Mouse (Mus musculus) forebrain, embryonic 12.5 days (tissue): Measurements from ENCODE around the gene Miox. TPM values are rescaled to one million over a fixed set of nuclear protein-coding genes. Genes with fewer than 3 reads are reported as not detected.

Source experiments
- ATAC-seq: fragments of 200-750 bp; cut with Nextera tagmentation; 2 replicates; pipeline ENCODE4 v1.8.0; 2017; ENCODE audit warnings: moderate TSS enrichment; ENCODE audit not compliant: low FRiP score
- H3K27ac ChIP-seq: fragments of 300-500 bp; sonication (generic); 2 replicates; pipeline ENCODE4 v1.5.1; 2016; ENCODE audit warnings: mild to moderate bottlenecking
- H3K27me3 ChIP-seq: fragments of 300-500 bp; sonication (generic); 2 replicates; pipeline ENCODE4 v1.6.1; 2016; ENCODE audit warnings: mild to moderate bottlenecking
- H3K36me3 ChIP-seq: fragments of 300-500 bp; sonication (generic); replicated peaks from 2 replicates; pipeline ENCODE4 v1.6.1; 2016; ENCODE audit warnings: mild to moderate bottlenecking
- H3K4me1 ChIP-seq: fragments of 300-500 bp; sonication (generic); 2 replicates; pipeline ENCODE4 v1.6.1; 2016
- H3K4me2 ChIP-seq: fragments of 300-500 bp; sonication (generic); 2 replicates; pipeline ENCODE4 v1.6.1; 2016; ENCODE audit warnings: mild to moderate bottlenecking, moderate library complexity
- H3K4me3 ChIP-seq: fragments of 300-500 bp; sonication (generic); replicated peaks from 2 replicates; pipeline ENCODE4 v1.5.1; 2016; ENCODE audit warnings: mild to moderate bottlenecking
- H3K9ac ChIP-seq: fragments of 300-500 bp; sonication (generic); 2 replicates; pipeline ENCODE4 v1.6.1; 2016; ENCODE audit warnings: mild to moderate bottlenecking
- H3K9me3 ChIP-seq: fragments of 300-500 bp; sonication (generic); 2 replicates; pipeline ENCODE4 v1.6.1; 2016
- WGBS: fragments of 180-500 bp; shearing (Covaris S2); methylation state at CpG from one replicate; pipeline ENCODE4 v1.1.7; 2016; 5-methylcytosine and 5-hydroxymethylcytosine counted together
- polyA plus RNA-seq: library from polyadenylated mRNA; unstranded; fragments of >200 nt; fragmentation: Nextera tagmentation; extraction: Ambion mirVana; gene quantifications from 2 replicates; pipeline ENCODE4 v1.2.1, GENCODE M21; 2016

The Miox gene
- polyA plus RNA-seq, 1 experiment from 2014 or later, result not detected

DNA sequence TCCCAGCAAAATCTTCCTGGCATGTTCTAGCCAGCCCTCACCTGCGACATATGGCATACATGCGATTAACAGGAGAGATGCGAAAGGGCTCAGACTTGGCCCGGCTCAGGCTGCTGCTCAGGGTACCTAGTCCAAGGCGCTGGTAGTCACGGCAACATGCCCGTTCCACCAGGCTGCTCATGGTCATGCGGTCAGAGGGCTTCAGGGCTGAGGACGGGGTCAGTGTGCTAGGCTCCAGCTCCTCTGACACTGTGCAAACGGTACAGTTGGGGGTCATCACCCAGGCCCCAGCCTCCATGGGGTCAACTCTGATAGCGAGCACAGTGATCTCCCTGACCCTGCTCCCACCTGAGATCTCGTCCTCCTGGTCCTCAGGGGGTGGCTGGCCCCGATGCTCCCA is 34.0 kb upstream of the Miox start:
- no peaks in the 10 kb centered on the region for H3K9me3 ChIP-seq
- H3K4me3 ChIP-seq, result no peak overlapping the region
- no peak for ATAC-seq
- H3K27ac ChIP-seq, result no peak overlapping the region
- peaks cover 93% of the 10 kb centered on the region for H3K36me3 ChIP-seq
- no peak overlapping the region for H3K9ac ChIP-seq
- H3K27me3 ChIP-seq, result no peaks in the 10 kb centered on the region
- 92% methylated on average over 13 of the region's 13 CpGs for WGBS
- H3K4me1 ChIP-seq, result no peaks in the 10 kb centered on the region
- no peak overlapping the region for H3K4me2 ChIP-seq

DNA sequence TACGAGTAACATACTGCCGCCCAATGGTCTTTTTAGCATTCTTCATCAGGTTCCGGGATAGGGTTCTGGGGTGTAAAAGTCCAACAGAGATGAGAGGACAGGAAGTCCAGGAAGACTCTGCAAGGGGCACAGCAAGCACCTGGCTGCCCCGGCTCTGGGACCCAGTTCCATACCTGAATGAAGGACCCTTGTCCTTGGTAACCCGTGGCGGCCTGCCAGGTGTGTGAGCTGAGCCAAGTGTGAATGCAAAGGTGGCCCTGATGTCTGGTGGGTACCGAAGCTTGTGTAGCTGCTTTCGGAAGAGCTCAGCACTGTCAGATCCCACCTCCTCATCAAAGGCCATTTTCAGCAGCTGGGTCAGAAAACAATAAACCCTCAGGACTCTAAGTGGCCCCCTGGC is 33.6 kb upstream of the Miox start:
- H3K27me3 ChIP-seq, result no peaks in the 10 kb centered on the region
- no peaks in the 10 kb centered on the region for H3K4me1 ChIP-seq
- ATAC-seq, result no peak
- H3K4me2 ChIP-seq, result no peak overlapping the region
- H3K4me3 ChIP-seq, result no peak overlapping the region
- no peaks in the 10 kb centered on the region for H3K9me3 ChIP-seq
- peaks cover 93% of the 10 kb centered on the region for H3K36me3 ChIP-seq
- H3K27ac ChIP-seq, result no peak overlapping the region
- 96% methylated on average over 8 of the region's 8 CpGs for WGBS
- H3K9ac ChIP-seq, result no peak overlapping the region

- H3K27me3 ChIP-seq, result no peaks in the 10 kb centered on the region
- no peak for ATAC-seq
These were observed 28.2 kb upstream of the Miox start for GRCm38 (mm10) chr15:89305966-89306365.

DNA sequence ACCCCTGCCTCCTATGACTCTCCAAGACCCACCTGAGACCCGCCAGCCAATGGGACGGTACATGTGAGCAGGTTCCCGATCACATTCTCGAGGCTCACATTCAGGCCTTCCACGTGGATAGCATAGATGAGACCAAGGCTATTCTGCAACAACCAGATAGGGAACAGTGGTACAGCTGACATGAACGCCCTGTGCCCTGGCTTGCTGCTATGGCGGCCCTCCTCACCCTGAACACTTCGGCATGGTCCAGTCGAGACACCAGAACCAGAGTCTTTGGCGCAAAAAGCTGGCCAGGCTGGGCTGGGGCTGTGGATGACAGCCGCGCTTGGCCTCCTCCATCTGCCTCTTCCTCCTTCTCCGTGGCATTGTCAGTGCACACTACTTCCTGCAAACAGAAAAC is 26.7 kb upstream of the Miox start:
- no peak overlapping the region for H3K27ac ChIP-seq
- H3K9ac ChIP-seq, result no peak overlapping the region
- ATAC-seq, result no peak
- no peaks in the 10 kb centered on the region for H3K9me3 ChIP-seq
- H3K27me3 ChIP-seq, result no peaks in the 10 kb centered on the region
- WGBS, result 87% methylated on average over 13 of the region's 13 CpGs
- H3K4me1 ChIP-seq, result peaks cover 11% of the 10 kb centered on the region; the same call in 1 of the 2 replicates
- peaks cover 53% of the 10 kb centered on the region for H3K36me3 ChIP-seq
- H3K4me2 ChIP-seq, result no peak overlapping the region
- H3K4me3 ChIP-seq, result no peak overlapping the region

More at GRCm38 (mm10) chr15:89305966-89306365, 28.2 kb upstream of the Miox start:
- 71% methylated on average over 1 of the region's 1 CpGs for WGBS
- H3K9me3 ChIP-seq, result no peaks in the 10 kb centered on the region
- no peak overlapping the region for H3K4me3 ChIP-seq
- peaks cover 68% of the 10 kb centered on the region for H3K36me3 ChIP-seq
- H3K27ac ChIP-seq, result no peak overlapping the region
- 0 out of 2 replicates have a peak, but pooled peaks cover 8% of the 10 kb centered on the region for H3K4me1 ChIP-seq
- H3K4me2 ChIP-seq, result no peak overlapping the region
- no peak overlapping the region for H3K9ac ChIP-seq

DNA sequence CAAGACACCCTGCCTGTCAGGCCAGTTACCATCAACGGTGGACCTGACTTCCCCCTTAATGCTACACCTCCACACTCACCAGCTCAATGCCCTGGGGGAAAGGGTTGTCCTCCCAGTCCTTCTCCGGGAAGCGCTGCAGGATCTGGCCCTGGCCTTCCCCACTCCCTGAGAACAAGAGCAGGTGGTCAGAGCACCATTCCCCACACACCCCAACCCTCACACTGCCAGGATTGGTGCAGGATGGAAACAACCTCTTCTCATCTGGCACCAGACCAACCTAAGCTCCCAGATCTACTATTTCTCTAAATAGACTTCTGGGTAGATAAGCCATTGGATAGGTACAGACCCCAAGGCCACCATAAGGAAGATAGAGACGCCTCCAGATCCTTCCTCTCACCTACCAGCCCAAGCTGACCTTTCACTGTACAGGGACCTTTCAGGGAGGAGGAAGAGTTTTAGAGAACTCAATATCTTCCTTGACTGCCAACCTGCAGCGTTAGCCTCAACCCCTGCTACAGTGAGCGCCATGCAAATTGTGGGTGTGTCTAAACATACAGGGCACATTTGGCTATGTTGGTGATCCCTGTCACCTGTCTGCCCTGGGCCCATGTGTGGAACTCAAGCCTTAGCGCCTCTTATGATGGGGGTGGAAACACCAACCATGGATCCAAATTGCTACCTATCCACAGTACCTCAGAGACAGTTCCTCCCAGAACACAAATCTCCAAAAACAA is 25.6 kb upstream of the Miox start:
- Histone ChIP-seq H3K4me2 (no peak overlapping the region), H3K36me3 (peaks cover 42% of the 10 kb centered on the region), H3K9ac (no peak overlapping the region), H3K9me3 (no peaks in the 10 kb centered on the region), H3K27me3 (no peaks in the 10 kb centered on the region), H3K4me3 (no peak overlapping the region), H3K4me1 (peaks cover 22% of the 10 kb centered on the region), H3K27ac (no peak overlapping the region)
- 90% methylated on average over 7 of the region's 7 CpGs for WGBS
- no peak for ATAC-seq

DNA sequence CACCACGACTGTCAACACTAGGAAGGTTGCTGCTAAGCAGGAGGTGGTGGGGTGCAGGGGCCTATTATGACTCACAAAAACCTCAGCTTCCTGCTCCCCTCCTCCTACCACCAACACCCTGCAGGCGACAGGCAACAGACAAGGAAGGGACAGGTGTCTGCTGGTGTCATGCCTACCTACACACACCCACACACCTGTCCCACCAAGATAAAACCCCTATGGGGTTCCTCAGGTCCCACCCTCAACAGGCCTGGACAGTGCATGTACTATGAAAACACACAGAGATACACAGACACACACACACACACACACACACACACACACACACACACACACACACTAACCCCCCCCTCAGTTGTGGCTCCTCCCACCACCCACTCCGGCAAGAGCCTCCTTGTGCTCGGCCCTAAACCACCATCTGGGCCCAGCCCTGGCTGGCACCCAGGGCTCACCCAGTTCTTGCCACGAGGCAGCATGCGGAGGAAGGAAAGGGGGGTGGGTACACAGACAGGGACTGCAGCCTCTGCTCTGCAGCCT is 24.2 kb upstream of the Miox start:
- no peak overlapping the region for H3K9ac ChIP-seq
- no peak overlapping the region for H3K4me2 ChIP-seq
- no peak overlapping the region for H3K4me3 ChIP-seq
- H3K36me3 ChIP-seq, result peaks cover 28% of the 10 kb centered on the region
- H3K9me3 ChIP-seq, result no peaks in the 10 kb centered on the region
- no peaks in the 10 kb centered on the region for H3K27me3 ChIP-seq
- 83% methylated on average over 6 of the region's 6 CpGs for WGBS
- ATAC-seq, result no peak
- peaks cover 31% of the 10 kb centered on the region for H3K4me1 ChIP-seq
- 0 out of 2 replicates have a peak overlapping the region, but pooled peaks have one; percentile 31 for H3K27ac ChIP-seq

- no peaks in the 10 kb centered on the region for H3K9me3 ChIP-seq
- H3K27ac ChIP-seq, result no peak overlapping the region
- no peaks in the 10 kb centered on the region for H3K36me3 ChIP-seq
- WGBS, result 83% methylated on average over 4 of the region's 4 CpGs
- H3K27me3 ChIP-seq, result no peaks in the 10 kb centered on the region
- H3K4me1 ChIP-seq, result peaks cover 31% of the 10 kb centered on the region
- no peak overlapping the region for H3K9ac ChIP-seq
- H3K4me3 ChIP-seq, result peak overlapping the region; percentile 71
- peak overlapping the region; percentile 92 for H3K4me2 ChIP-seq
- ATAC-seq, result no peak
These were observed 20.8 kb upstream of the Miox start for GRCm38 (mm10) chr15:89313359-89313758.

DNA sequence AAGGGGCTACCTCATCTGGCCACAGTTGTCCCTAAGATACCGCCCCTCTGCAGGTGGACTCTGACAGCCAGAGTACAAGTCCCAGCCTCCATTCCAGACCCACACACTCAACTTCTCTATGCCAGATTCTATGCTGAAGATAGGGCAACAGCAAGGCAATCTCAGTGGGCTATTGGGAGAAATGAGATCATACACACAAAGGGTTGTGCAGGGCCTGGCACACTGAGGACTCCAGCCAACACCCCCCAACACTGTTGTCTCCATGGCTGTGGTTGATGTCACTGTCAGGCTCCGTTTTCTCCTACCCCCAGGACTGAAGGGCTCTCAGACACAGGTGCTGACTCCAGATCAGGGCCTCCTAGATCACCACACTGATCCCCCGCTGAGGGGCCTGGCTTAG is 20.1 kb upstream of the Miox start:
- ATAC-seq, result no peak
- Histone ChIP-seq H3K4me1 (peaks cover 31% of the 10 kb centered on the region), H3K36me3 (no peaks in the 10 kb centered on the region), H3K4me3 (peak overlapping the region; percentile 71), H3K9ac (peak overlapping the region; percentile 83), H3K9me3 (no peaks in the 10 kb centered on the region), H3K27ac (no peak overlapping the region), H3K27me3 (no peaks in the 10 kb centered on the region), H3K4me2 (peak overlapping the region; percentile 92)
- WGBS, result 34% methylated on average over 3 of the region's 3 CpGs

DNA sequence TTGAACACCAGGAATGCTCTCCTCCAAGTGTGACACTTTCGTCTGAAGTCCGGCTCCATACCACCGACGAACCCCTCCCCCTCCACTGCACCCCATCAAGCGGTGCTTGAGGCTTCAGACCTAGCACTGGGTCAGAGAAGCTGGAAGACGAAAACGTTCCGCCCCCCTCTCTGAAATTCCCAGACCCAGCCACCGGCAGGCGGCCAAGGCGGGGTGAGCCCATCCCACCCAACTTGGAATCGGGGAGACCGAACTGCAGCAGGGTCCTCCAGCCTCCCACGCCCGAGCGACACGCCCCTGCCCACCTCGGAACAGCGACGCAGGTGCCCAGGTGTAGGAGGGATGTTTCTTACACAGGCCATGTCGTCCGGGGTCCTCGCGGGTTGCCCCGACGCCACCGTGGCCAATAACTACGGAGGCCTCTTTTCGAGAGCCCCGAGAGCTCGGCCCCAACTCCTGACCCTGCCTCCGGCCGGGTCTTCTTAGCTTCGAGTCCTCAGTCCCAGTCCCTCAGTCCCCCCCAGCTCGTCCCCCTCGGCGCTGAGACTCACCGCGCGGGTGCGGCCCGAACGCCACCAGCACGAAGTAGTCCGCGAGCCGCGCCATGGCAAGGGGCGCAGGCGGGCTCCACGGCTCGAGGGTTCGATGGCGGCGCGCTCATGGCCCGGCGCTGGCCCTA is 19.5 kb upstream of the Miox start:
- Histone ChIP-seq H3K27me3 (no peaks in the 10 kb centered on the region), H3K9me3 (no peaks in the 10 kb centered on the region)
- under 1% methylated on average over 58 of the region's 58 CpGs for WGBS

DNA sequence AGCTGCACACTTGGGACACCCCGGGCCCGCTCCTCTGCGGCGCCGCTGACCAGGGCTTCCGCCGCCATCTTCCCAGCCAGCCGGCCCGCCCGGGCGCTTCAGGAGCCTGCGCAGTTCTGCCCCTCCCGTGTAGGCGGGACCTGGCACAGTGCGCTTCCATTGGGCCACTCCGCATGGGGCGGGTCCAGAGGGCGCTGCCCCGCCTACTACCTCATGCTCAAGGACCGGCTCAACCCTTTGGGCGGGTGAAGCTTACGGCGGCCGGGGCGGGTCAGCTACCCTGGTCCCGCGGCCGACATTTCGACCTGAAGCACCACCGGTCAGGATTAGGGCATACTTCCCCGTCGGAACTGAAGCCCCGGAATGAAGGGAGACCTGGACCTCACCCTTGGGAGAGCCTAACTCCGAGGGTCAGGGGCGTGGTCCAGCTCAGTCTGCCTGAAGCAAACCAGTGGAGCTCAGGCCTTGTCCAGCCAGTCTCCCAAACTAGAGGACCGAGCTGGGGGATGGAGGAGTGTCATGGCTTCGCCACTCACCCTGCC is 18.9 kb upstream of the Miox start, which contains the start of gene Sbf1:
Gene Sbf1 (minus strand): TSS at position 122 of the 542 bp plus-strand sequence.
- Histone ChIP-seq H3K9ac (peak within 1 kb of the TSS; percentile 83), H3K4me1 (peaks cover 30% of the 10 kb centered on the region), H3K9me3 (no peaks in the 10 kb centered on the region), H3K4me3 (peak within 1 kb of the TSS; percentile 71), H3K27me3 (no peaks in the 10 kb centered on the region), H3K27ac (peak within 1 kb of the TSS; percentile 2; the same call in 1 of the 2 replicates), H3K36me3 (no peaks in the 10 kb centered on the region), H3K4me2 (peak within 1 kb of the TSS; percentile 92)
- peak; percentile 100 for ATAC-seq
- under 1% methylated on average over 37 of the region's 37 CpGs for WGBS

More for the DNA sequence above, 19.5 kb upstream of the Miox start:
- no peaks in the 10 kb centered on the region for H3K36me3 ChIP-seq
- peak overlapping the region; percentile 92 for H3K4me2 ChIP-seq
- peak overlapping the region; percentile 2; the same call in 1 of the 2 replicates for H3K27ac ChIP-seq
- H3K9ac ChIP-seq, result peak overlapping the region; percentile 83
- peak overlapping the region; percentile 71 for H3K4me3 ChIP-seq
- H3K4me1 ChIP-seq, result peaks cover 31% of the 10 kb centered on the region
- peak; percentile 3 for ATAC-seq

DNA sequence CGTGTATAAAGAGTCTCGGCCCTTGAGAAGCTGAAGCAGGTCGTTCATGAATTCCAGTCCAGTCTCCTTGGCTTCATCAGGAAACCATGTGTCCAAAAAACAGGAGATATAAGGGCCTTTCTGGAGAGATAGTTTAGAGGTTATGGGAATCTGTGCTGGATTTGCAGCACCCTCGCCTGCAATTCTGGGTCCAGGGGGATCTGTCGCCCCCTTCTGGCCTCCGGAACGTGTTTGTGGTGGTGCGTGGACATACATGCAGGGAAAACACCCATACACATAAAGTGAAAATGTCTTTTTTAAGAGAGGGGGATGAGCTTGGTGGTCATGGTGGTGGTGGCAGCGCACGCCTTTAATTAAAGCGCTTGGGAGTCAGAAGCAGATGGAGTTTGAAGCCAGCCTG is 18.1 kb upstream of the Miox start:
- H3K4me1 ChIP-seq, result peaks cover 23% of the 10 kb centered on the region
- no peak for ATAC-seq
- 0 out of 2 replicates have a peak, but pooled peaks cover 7% of the 10 kb centered on the region for H3K27me3 ChIP-seq
- H3K9ac ChIP-seq, result peak overlapping the region; percentile 83; the same call in 1 of the 2 replicates
- H3K27ac ChIP-seq, result no peak overlapping the region
- H3K4me2 ChIP-seq, result no peak overlapping the region; the same call in 1 of the 2 replicates
- no peaks in the 10 kb centered on the region for H3K36me3 ChIP-seq
- H3K4me3 ChIP-seq, result no peak overlapping the region
- no peaks in the 10 kb centered on the region for H3K9me3 ChIP-seq
- 62% methylated on average over 11 of the region's 11 CpGs for WGBS

GRCm38 (mm10) chr15:89321264-89321663 is 12.9 kb upstream of the Miox start:
- Histone ChIP-seq H3K36me3 (no peaks in the 10 kb centered on the region), H3K4me2 (no peak overlapping the region), H3K9me3 (no peaks in the 10 kb centered on the region), H3K4me1 (peaks cover 9% of the 10 kb centered on the region; the same call in 1 of the 2 replicates), H3K4me3 (no peak overlapping the region), H3K27me3 (peaks cover 30% of the 10 kb centered on the region), H3K27ac (no peak overlapping the region), H3K9ac (no peak overlapping the region)
- 79% methylated on average over 8 of the region's 8 CpGs for WGBS
- no peak for ATAC-seq
